Mouse (Mus musculus): ENCODE results near the gene Ankrd55.

- TF ChIP-seq CTCF (IDR thresholded peaks at IDR 0.05; ENCODE audit: low read depth, low read length) (no peak), POLR2A (IDR thresholded peaks at IDR 0.05; ENCODE audit: borderline replicate concordance, low read depth, low read length) (no peak)
Observed at GRCm38 (mm10) chr13:112335531-112335930, 47.3 kb downstream of the Ankrd55 start.

Measured in bone marrow macrophage, adult 2 months (primary cell).